Mouse (Mus musculus): ENCODE results near the gene Afap1. TPM values are rescaled to one million over a fixed set of nuclear protein-coding genes. Genes with fewer than 3 reads are reported as not detected.

The Afap1 gene
- polyA plus RNA-seq, 1 experiment from 2014 or later = 21.3 TPM

DNA sequence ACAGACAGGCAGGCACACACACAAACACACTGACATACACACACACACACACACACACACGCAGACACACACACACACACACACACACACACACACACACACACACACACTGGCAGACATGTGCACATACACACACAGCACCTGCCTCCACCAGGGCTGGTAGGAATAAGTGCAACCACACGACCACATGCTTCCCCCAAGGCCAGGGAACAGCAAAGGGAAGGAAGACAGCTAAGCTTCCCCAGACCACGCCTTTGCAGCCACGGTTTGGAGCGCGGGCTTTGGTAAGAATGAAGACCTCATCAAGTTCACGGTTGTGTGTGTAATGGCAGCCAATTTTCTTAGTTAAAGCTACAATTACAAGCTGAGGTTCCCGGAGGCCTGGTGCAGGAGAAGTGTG lies 67.0 kb downstream of the Afap1 start:
- peaks cover 34% of the 10 kb centered on the region for H3K36me3 ChIP-seq (ENCODE audit: control insufficient read depth, insufficient read depth, low read length)
- no peak overlapping the region for H3K9ac ChIP-seq (replicated peaks; ENCODE audit: low read depth, low read length)
- ATAC-seq (ENCODE audit: insufficient number of reproducible peaks, insufficient read depth, low FRiP score, low read depth) = no peak
- H3K4me3 ChIP-seq (ENCODE audit: low read depth, low read length) = no peak overlapping the region
- no peak overlapping the region for H3K27ac ChIP-seq (ENCODE audit: low read length)
- H3K4me1 ChIP-seq (ENCODE audit: control insufficient read depth, insufficient read depth, low read length) = no peaks in the 10 kb centered on the region
- H3K4me2 ChIP-seq (replicated peaks; ENCODE audit: low read depth, low read length) = no peak overlapping the region
- 76% methylated on average over 8 of the region's 8 CpGs for WGBS
- H3K9me3 ChIP-seq (ENCODE audit: control insufficient read depth, low read depth, low read length) = no peaks in the 10 kb centered on the region
- H3K27me3 ChIP-seq (ENCODE audit: control insufficient read depth, insufficient read depth, low read length) = no peaks in the 10 kb centered on the region

DNA sequence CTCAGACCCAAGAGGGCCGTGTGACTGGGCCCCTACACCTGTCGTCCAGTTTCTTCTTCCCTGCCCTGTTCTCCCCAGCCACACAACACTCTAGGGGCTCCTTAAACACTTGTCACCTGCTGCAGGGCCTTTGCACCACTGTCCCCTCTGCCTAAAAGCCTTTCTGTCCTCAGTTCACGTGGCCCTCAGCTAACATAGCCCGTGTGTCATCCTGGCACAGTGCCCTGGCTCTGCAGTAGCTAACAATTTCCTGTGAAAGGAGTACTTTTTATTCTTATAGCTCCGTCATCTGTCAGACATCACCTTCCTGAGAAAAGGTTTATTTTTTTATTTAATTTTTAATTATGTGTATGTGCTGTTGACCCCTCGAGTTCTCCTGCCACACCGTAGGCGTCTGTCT lies 68.2 kb downstream of the Afap1 start:
- H3K9me3 ChIP-seq (ENCODE audit: control insufficient read depth, low read depth, low read length) = no peaks in the 10 kb centered on the region
- 74% methylated on average over 8 of the region's 8 CpGs for WGBS
- peaks cover 34% of the 10 kb centered on the region for H3K36me3 ChIP-seq (ENCODE audit: control insufficient read depth, insufficient read depth, low read length)
- no peak overlapping the region for H3K4me3 ChIP-seq (ENCODE audit: low read depth, low read length)
- no peak overlapping the region for H3K9ac ChIP-seq (replicated peaks; ENCODE audit: low read depth, low read length)
- no peak overlapping the region for H3K27ac ChIP-seq (ENCODE audit: low read length)
- no peaks in the 10 kb centered on the region for H3K4me1 ChIP-seq (ENCODE audit: control insufficient read depth, insufficient read depth, low read length)
- H3K27me3 ChIP-seq (ENCODE audit: control insufficient read depth, insufficient read depth, low read length) = no peaks in the 10 kb centered on the region
- no peak for ATAC-seq (ENCODE audit: insufficient number of reproducible peaks, insufficient read depth, low FRiP score, low read depth)
- H3K4me2 ChIP-seq (replicated peaks; ENCODE audit: low read depth, low read length) = no peak overlapping the region

DNA sequence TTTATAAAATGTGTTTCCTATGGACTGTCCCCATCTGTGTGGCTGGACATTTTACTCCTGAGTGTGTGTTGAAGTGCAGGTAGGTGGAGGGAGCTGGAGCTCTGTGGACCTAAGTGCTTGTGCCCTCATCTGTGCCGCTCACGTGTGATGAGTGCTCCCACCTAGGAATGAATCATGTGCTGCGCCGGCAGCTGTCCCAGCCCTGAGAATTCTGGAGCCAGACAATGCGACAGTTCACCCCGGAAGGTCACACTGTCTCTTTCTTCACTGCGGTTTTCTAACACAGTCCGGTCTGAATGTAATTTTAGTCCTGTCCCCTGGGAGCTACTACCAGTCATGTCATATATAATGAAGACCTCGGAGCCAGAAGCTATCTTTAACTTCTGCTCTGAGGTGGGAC lies 70.5 kb downstream of the Afap1 start:
- Histone ChIP-seq H3K4me3 (ENCODE audit: low read depth, low read length) (no peak overlapping the region), H3K27me3 (ENCODE audit: control insufficient read depth, insufficient read depth, low read length) (no peaks in the 10 kb centered on the region), H3K4me2 (replicated peaks; ENCODE audit: low read depth, low read length) (no peak overlapping the region), H3K4me1 (ENCODE audit: control insufficient read depth, insufficient read depth, low read length) (no peaks in the 10 kb centered on the region), H3K9ac (replicated peaks; ENCODE audit: low read depth, low read length) (no peak overlapping the region), H3K9me3 (ENCODE audit: control insufficient read depth, low read depth, low read length) (no peaks in the 10 kb centered on the region), H3K36me3 (ENCODE audit: control insufficient read depth, insufficient read depth, low read length) (peaks cover 29% of the 10 kb centered on the region), H3K27ac (ENCODE audit: low read length) (no peak overlapping the region)
- whole genome bisulfite sequencing = 87% methylated on average over 9 of the region's 9 CpGs
- ATAC-seq (ENCODE audit: insufficient number of reproducible peaks, insufficient read depth, low FRiP score, low read depth) = no peak

DNA sequence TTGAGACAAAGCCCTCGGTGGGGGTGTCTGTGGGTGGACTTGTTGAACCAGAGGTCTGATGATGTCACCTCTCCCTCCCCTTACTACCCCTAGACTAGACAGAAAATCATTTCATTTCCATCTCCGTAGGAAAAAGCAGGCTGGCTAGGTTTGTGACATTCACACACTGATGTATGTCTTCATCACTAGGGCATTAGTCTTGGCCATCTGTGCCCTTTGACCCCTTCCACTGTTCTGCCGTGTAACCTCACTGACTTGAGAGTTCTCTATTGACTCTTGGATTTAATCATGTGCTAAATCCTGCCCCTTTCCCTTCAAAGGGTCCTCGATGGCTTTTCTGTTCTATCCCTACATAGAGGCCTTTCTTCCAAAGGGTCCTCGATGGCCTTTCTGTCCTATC lies 71.9 kb downstream of the Afap1 start:
- Histone ChIP-seq H3K4me1 (ENCODE audit: control insufficient read depth, insufficient read depth, low read length) (peaks cover 4% of the 10 kb centered on the region), H3K36me3 (ENCODE audit: control insufficient read depth, insufficient read depth, low read length) (peaks cover 35% of the 10 kb centered on the region), H3K4me2 (replicated peaks; ENCODE audit: low read depth, low read length) (no peak overlapping the region), H3K9ac (replicated peaks; ENCODE audit: low read depth, low read length) (no peak overlapping the region), H3K4me3 (ENCODE audit: low read depth, low read length) (no peak overlapping the region), H3K27ac (ENCODE audit: low read length) (no peak overlapping the region), H3K9me3 (ENCODE audit: control insufficient read depth, low read depth, low read length) (no peaks in the 10 kb centered on the region), H3K27me3 (ENCODE audit: control insufficient read depth, insufficient read depth, low read length) (no peaks in the 10 kb centered on the region)
- 61% methylated on average over 5 of the region's 5 CpGs for WGBS
- no peak for ATAC-seq (ENCODE audit: insufficient number of reproducible peaks, insufficient read depth, low FRiP score, low read depth)

DNA sequence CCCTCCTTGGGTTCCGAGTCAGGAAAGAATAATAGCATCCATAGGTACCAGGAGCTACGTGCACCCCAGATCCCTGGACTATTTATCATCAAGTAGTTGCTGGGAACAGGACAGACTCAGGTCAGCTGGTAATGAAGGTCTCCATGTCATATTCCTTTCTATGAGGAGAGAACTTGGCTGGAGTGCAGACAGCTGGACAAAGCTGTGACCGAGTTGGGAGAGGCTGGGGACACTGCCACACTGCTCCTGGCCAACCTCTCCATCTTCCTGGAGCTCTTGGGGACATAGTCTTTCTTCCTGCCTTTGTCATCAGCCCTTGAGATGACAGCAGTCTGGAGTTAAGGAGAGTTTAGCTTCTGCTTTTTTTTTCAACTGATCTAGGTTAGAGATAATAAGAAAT lies 76.7 kb downstream of the Afap1 start:
- Histone ChIP-seq H3K27ac (ENCODE audit: low read length) (peak overlapping the region; percentile 59; the same call in 1 of the 2 replicates), H3K4me3 (ENCODE audit: low read depth, low read length) (no peak overlapping the region), H3K9me3 (ENCODE audit: control insufficient read depth, low read depth, low read length) (no peaks in the 10 kb centered on the region), H3K9ac (replicated peaks; ENCODE audit: low read depth, low read length) (no peak overlapping the region), H3K4me1 (ENCODE audit: control insufficient read depth, insufficient read depth, low read length) (peaks cover 42% of the 10 kb centered on the region), H3K27me3 (ENCODE audit: control insufficient read depth, insufficient read depth, low read length) (no peaks in the 10 kb centered on the region), H3K4me2 (replicated peaks; ENCODE audit: low read depth, low read length) (no peak overlapping the region), H3K36me3 (ENCODE audit: control insufficient read depth, insufficient read depth, low read length) (peaks cover 14% of the 10 kb centered on the region; the same call in 1 of the 2 replicates)
- WGBS = 56% methylated on average over 3 of the region's 3 CpGs
- no peak for ATAC-seq (ENCODE audit: insufficient number of reproducible peaks, insufficient read depth, low FRiP score, low read depth)

DNA sequence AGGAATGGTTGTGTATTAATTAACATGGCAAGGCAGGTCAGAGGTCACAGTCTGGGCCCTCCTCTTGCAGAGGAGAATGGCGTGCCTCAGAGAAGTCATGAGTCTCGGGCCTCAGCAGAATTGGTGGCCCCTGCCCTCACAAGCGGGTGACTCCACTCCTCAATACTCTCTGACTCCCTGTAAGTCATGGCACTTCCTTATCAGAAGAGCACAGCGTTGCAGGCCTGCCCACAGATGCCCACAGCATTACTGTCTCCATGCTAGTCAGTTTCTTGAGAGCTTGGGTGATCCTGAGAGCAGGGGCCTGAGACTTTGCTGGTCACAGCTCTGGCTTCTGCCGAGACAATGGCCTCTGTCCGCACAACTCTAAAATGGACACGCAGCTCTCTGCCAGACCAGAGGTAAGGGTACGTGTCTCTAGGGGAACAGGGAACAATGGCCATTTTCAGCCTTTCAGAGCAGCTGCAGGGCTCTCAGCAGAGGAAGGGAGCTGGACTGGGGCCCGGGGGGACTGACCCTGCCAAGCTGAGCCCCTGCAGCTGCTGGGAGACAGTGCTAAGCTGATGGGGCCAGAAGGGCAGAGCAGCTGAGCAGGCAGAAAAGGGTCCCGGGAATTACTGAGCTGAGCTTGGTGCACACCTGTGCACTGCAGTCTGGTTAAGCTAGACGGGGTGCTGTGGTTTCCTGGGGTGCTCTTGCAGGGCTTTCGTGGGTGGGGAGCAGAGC lies 77.4 kb downstream of the Afap1 start:
- H3K9me3 ChIP-seq (ENCODE audit: control insufficient read depth, low read depth, low read length) = no peaks in the 10 kb centered on the region
- peaks cover 14% of the 10 kb centered on the region; the same call in 1 of the 2 replicates for H3K36me3 ChIP-seq (ENCODE audit: control insufficient read depth, insufficient read depth, low read length)
- ATAC-seq (ENCODE audit: insufficient number of reproducible peaks, insufficient read depth, low FRiP score, low read depth) = no peak; the same call in 1 of the 2 replicates
- no peak overlapping the region for H3K4me3 ChIP-seq (ENCODE audit: low read depth, low read length)
- H3K9ac ChIP-seq (replicated peaks; ENCODE audit: low read depth, low read length) = no peak overlapping the region
- peaks cover 42% of the 10 kb centered on the region for H3K4me1 ChIP-seq (ENCODE audit: control insufficient read depth, insufficient read depth, low read length)
- H3K4me2 ChIP-seq (replicated peaks; ENCODE audit: low read depth, low read length) = no peak overlapping the region
- WGBS = 40% methylated on average over 12 of the region's 12 CpGs
- peak overlapping the region; percentile 59 for H3K27ac ChIP-seq (ENCODE audit: low read length)
- no peaks in the 10 kb centered on the region for H3K27me3 ChIP-seq (ENCODE audit: control insufficient read depth, insufficient read depth, low read length)

DNA sequence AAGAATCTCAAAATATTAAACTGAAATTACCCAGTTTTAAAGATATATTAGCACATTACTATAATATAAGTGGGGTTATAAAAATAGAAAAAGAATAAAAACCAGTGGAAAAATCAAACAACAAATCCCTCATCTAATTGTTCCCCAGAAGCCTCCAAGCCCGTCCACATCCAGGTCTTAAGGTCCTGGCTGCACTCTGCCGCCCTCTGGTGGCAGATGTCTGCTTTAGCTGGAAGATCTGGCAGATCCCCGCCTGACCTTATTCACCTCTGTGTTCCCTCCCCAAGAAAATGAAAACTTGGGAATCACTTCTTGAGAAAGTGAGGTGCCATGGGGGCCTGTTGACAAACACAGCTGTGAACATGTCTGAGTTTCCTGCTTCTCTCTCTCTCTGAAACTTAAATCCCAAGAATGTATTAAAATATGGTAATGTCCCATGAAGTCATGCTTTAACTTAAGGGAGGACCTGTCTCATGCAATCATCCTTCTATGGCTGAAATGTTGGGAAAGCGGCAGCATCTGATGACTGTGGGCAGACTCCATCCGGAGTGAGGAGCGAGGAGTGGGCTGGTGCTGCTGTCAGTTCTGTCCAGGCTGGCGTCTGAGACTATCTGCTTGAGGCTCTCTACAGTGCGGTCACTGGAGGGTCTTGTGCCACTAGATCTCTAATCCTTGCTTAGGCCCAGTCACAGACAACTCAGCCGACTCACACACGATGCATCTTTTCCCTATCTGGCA lies 78.9 kb downstream of the Afap1 start:
- ATAC-seq (ENCODE audit: insufficient number of reproducible peaks, insufficient read depth, low FRiP score, low read depth) = no peak
- H3K27ac ChIP-seq (ENCODE audit: low read length) = peak overlapping the region; percentile 87; the same call in 1 of the 2 replicates
- no peaks in the 10 kb centered on the region for H3K9me3 ChIP-seq (ENCODE audit: control insufficient read depth, low read depth, low read length)
- peaks cover 42% of the 10 kb centered on the region for H3K4me1 ChIP-seq (ENCODE audit: control insufficient read depth, insufficient read depth, low read length)
- no peak overlapping the region for H3K9ac ChIP-seq (replicated peaks; ENCODE audit: low read depth, low read length)
- no peak overlapping the region for H3K4me2 ChIP-seq (replicated peaks; ENCODE audit: low read depth, low read length)
- WGBS = 63% methylated on average over 10 of the region's 10 CpGs
- peaks cover 25% of the 10 kb centered on the region for H3K36me3 ChIP-seq (ENCODE audit: control insufficient read depth, insufficient read depth, low read length)
- no peaks in the 10 kb centered on the region for H3K27me3 ChIP-seq (ENCODE audit: control insufficient read depth, insufficient read depth, low read length)
- no peak overlapping the region for H3K4me3 ChIP-seq (ENCODE audit: low read depth, low read length)

DNA sequence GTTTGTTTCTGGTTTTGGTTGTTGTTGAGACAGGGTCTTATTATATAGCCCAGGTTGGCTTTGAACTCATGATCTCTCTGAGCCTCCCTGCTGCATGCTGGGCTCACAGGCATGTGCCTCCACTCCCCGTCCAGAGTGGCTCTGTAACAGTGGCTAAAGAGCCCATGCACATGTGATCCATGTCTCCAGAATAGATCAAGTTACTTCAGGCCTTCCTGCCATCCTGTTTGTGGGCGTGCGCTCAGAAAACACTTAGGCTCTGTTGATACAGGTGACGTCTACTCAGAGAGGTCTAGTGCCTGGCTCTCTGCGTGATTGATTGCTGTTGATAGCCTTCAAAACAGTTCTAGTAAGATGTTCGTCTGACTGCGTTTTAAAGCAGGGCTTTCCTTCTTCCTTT lies 79.6 kb downstream of the Afap1 start:
- Histone ChIP-seq H3K36me3 (ENCODE audit: control insufficient read depth, insufficient read depth, low read length) (peaks cover 30% of the 10 kb centered on the region), H3K4me3 (ENCODE audit: low read depth, low read length) (no peak overlapping the region), H3K4me2 (replicated peaks; ENCODE audit: low read depth, low read length) (no peak overlapping the region), H3K9ac (replicated peaks; ENCODE audit: low read depth, low read length) (no peak overlapping the region), H3K27ac (ENCODE audit: low read length) (peak overlapping the region; percentile 87; the same call in 1 of the 2 replicates), H3K4me1 (ENCODE audit: control insufficient read depth, insufficient read depth, low read length) (peaks cover 42% of the 10 kb centered on the region), H3K27me3 (ENCODE audit: control insufficient read depth, insufficient read depth, low read length) (no peaks in the 10 kb centered on the region), H3K9me3 (ENCODE audit: control insufficient read depth, low read depth, low read length) (no peaks in the 10 kb centered on the region)
- WGBS = 33% methylated on average over 7 of the region's 7 CpGs
- ATAC-seq (ENCODE audit: insufficient number of reproducible peaks, insufficient read depth, low FRiP score, low read depth) = no peak; the same call in 1 of the 2 replicates
